Comparison of ENCODE assay signal across 19 mouse cellular contexts in the genomic region with DNA sequence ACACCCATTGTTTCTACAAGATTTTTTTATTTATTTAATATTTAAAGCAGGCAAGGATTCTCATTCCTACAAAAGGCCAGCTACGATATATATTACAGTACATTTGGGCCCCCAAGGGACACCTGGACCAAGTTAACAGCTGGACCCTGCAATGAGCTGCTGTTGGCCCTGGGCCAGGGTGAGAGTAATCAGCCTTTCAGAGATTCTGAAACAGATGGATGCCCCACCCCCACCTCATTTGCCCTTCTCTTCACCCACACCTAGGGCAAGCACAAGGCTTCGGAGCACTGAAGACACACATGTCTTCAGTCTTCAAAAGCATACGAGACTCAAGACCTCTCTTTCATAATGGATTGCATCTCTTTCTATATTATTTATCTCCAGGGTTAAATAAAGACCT.
DNase-seq lines count a peak whose midpoint lies in the region; ATAC-seq and TF ChIP-seq lines count a peak whose summit lies in the region.
"Had no signal": no experiment of that assay in that cellular context is flagged by ENCODE, and none has a peak within 500 bp of the region (broad histone marks: within the 10 kb centered on the region; RNA-seq: fewer than 3 reads in every experiment).

No protein-coding gene starts in this region.

- no peaks in the 10 kb centered on the region for H3K36me3 ChIP-seq in embryonic facial prominence, embryonic 11.5 days (replicated peaks; ENCODE audit: control insufficient read depth, insufficient read depth, low read depth, low read length)
- no peaks in the 10 kb centered on the region for H3K36me3 ChIP-seq in embryonic facial prominence, embryonic 10.5 days (replicated peaks)
- no peaks in the 10 kb centered on the region for H3K36me3 ChIP-seq in midbrain, embryonic 13.5 days
- no peaks in the 10 kb centered on the region for H3K36me3 ChIP-seq in midbrain, embryonic 15.5 days (replicated peaks)
- no peaks in the 10 kb centered on the region for H3K36me3 ChIP-seq in embryonic facial prominence, embryonic 12.5 days
- no peaks in the 10 kb centered on the region for H3K36me3 ChIP-seq in limb, embryonic 14.5 days (ENCODE audit: control insufficient read depth, insufficient read depth, low read length)
- H3K36me3 ChIP-seq: heart, embryonic 15.5 days; midbrain, embryonic 12.5 days had no signal

- H3K4me3 ChIP-seq in embryonic facial prominence, embryonic 11.5 days (ENCODE audit: low read depth, low read length): no peak overlapping the region
- H3K4me3 ChIP-seq in embryonic facial prominence, embryonic 10.5 days: no peak overlapping the region
- no peak overlapping the region for H3K4me3 ChIP-seq in midbrain, embryonic 13.5 days (replicated peaks)
- H3K4me3 ChIP-seq in midbrain, embryonic 15.5 days: no peak overlapping the region
- H3K4me3 ChIP-seq in embryonic facial prominence, embryonic 12.5 days: no peak overlapping the region
- no peak overlapping the region for H3K4me3 ChIP-seq in limb, embryonic 14.5 days (replicated peaks; ENCODE audit: low read length)
- H3K4me3 ChIP-seq: heart, embryonic 15.5 days; midbrain, embryonic 12.5 days had no signal

- TF ChIP-seq POLR2A in limb, embryonic 14.5 days (IDR thresholded peaks at IDR 0.05; ENCODE audit: borderline replicate concordance, extremely low read depth, insufficient read depth, insufficient read length): no peak

- no peaks in the 10 kb centered on the region for H3K27me3 ChIP-seq in embryonic facial prominence, embryonic 11.5 days (ENCODE audit: control insufficient read depth, insufficient read depth, low read length)
- H3K27me3 ChIP-seq in embryonic facial prominence, embryonic 10.5 days (replicated peaks; ENCODE audit: low read depth, poor library complexity, severe bottlenecking): no peaks in the 10 kb centered on the region
- no peaks in the 10 kb centered on the region for H3K27me3 ChIP-seq in midbrain, embryonic 13.5 days
- no peaks in the 10 kb centered on the region for H3K27me3 ChIP-seq in midbrain, embryonic 15.5 days (replicated peaks)
- H3K27me3 ChIP-seq in embryonic facial prominence, embryonic 12.5 days: no peaks in the 10 kb centered on the region
- H3K27me3 ChIP-seq in limb, embryonic 14.5 days (ENCODE audit: control insufficient read depth, insufficient read depth, low read length): no peaks in the 10 kb centered on the region
- H3K27me3 ChIP-seq: heart, embryonic 15.5 days; midbrain, embryonic 12.5 days had no signal

- no peak overlapping the region for H3K27ac ChIP-seq in embryonic facial prominence, embryonic 11.5 days (replicated peaks; ENCODE audit: low read depth, low read length)
- H3K27ac ChIP-seq in embryonic facial prominence, embryonic 10.5 days (replicated peaks): no peak overlapping the region
- H3K27ac ChIP-seq in midbrain, embryonic 13.5 days: 0 out of 2 replicates have a peak overlapping the region, but pooled peaks have one; percentile 25
- no peak overlapping the region for H3K27ac ChIP-seq in midbrain, embryonic 15.5 days
- no peak overlapping the region for H3K27ac ChIP-seq in embryonic facial prominence, embryonic 12.5 days
- no peak overlapping the region for H3K27ac ChIP-seq in limb, embryonic 14.5 days (replicated peaks; ENCODE audit: low read depth, low read length)
- H3K27ac ChIP-seq: heart, embryonic 15.5 days; kidney, postnatal 0 days; midbrain, embryonic 12.5 days had no signal

- H3K4me2 ChIP-seq in embryonic facial prominence, embryonic 11.5 days (ENCODE audit: low read depth, low read length): no peak overlapping the region
- no peak overlapping the region for H3K4me2 ChIP-seq in midbrain, embryonic 13.5 days (replicated peaks)
- no peak overlapping the region for H3K4me2 ChIP-seq in midbrain, embryonic 15.5 days
- no peak overlapping the region for H3K4me2 ChIP-seq in embryonic facial prominence, embryonic 12.5 days (replicated peaks)
- no peak overlapping the region for H3K4me2 ChIP-seq in limb, embryonic 14.5 days (replicated peaks; ENCODE audit: low read depth, low read length, severe bottlenecking)
- H3K4me2 ChIP-seq: heart, embryonic 15.5 days; midbrain, embryonic 12.5 days had no signal

- no peak overlapping the region for H3K9ac ChIP-seq in embryonic facial prominence, embryonic 11.5 days (replicated peaks; ENCODE audit: low read length)
- no peak overlapping the region for H3K9ac ChIP-seq in midbrain, embryonic 13.5 days (replicated peaks)
- H3K9ac ChIP-seq in midbrain, embryonic 15.5 days: no peak overlapping the region
- no peak overlapping the region for H3K9ac ChIP-seq in embryonic facial prominence, embryonic 12.5 days
- no peak overlapping the region for H3K9ac ChIP-seq in limb, embryonic 14.5 days (ENCODE audit: low read depth, low read length, severe bottlenecking)
- H3K9ac ChIP-seq: heart, embryonic 15.5 days; liver, postnatal 0 days; midbrain, embryonic 12.5 days had no signal

- 55% methylated on average over 3 of the region's 3 CpGs for WGBS in embryonic facial prominence, embryonic 11.5 days
- WGBS in embryonic facial prominence, embryonic 10.5 days: 70% methylated on average over 3 of the region's 3 CpGs
- 56% methylated on average over 3 of the region's 3 CpGs for WGBS in midbrain, embryonic 13.5 days
- 45% methylated on average over 3 of the region's 3 CpGs for WGBS in midbrain, embryonic 15.5 days
- WGBS in embryonic facial prominence, embryonic 12.5 days: 43% methylated on average over 3 of the region's 3 CpGs
- 15% methylated on average over 3 of the region's 3 CpGs for WGBS in limb, embryonic 14.5 days

- H3K4me1 ChIP-seq in embryonic facial prominence, embryonic 11.5 days (ENCODE audit: control insufficient read depth, insufficient read depth, low read length): no peaks in the 10 kb centered on the region
- peaks cover 17% of the 10 kb centered on the region for H3K4me1 ChIP-seq in embryonic facial prominence, embryonic 10.5 days
- H3K4me1 ChIP-seq in midbrain, embryonic 13.5 days (replicated peaks): peaks cover 6% of the 10 kb centered on the region
- H3K4me1 ChIP-seq in midbrain, embryonic 15.5 days: 0 out of 2 replicates have a peak, but pooled peaks cover 3% of the 10 kb centered on the region
- H3K4me1 ChIP-seq in embryonic facial prominence, embryonic 12.5 days: peaks cover 16% of the 10 kb centered on the region
- peaks cover 14% of the 10 kb centered on the region for H3K4me1 ChIP-seq in limb, embryonic 14.5 days (ENCODE audit: control insufficient read depth, insufficient read depth, low read length)
- H3K4me1 ChIP-seq: heart, embryonic 15.5 days had no signal

- no peaks in the 10 kb centered on the region for H3K9me3 ChIP-seq in embryonic facial prominence, embryonic 11.5 days (replicated peaks; ENCODE audit: control insufficient read depth, low read length)
- no peaks in the 10 kb centered on the region for H3K9me3 ChIP-seq in embryonic facial prominence, embryonic 10.5 days
- no peaks in the 10 kb centered on the region for H3K9me3 ChIP-seq in midbrain, embryonic 13.5 days
- H3K9me3 ChIP-seq in midbrain, embryonic 15.5 days: no peaks in the 10 kb centered on the region
- H3K9me3 ChIP-seq in embryonic facial prominence, embryonic 12.5 days: no peaks in the 10 kb centered on the region
- no peaks in the 10 kb centered on the region for H3K9me3 ChIP-seq in limb, embryonic 14.5 days (ENCODE audit: control insufficient read depth, low read length)
- H3K9me3 ChIP-seq: heart, embryonic 15.5 days; midbrain, embryonic 12.5 days had no signal

- DNase-seq in embryonic facial prominence, embryonic 11.5 days (ENCODE audit: low spot score): peak; percentile 12
- DNase-seq in embryonic facial prominence, embryonic 10.5 days (ENCODE audit: low spot score): no peak
- DNase-seq in limb, embryonic 14.5 days (ENCODE audit: low spot score): peak; percentile 19
- DNase-seq in urinary bladder, postnatal 10 days (ENCODE audit: low spot score): no peak
- DNase-seq: adrenal gland, adult 8-10 months; cerebellum, adult 18-20 months; gastrocnemius, postnatal 10 days; heart, adult 18-20 months; liver; liver, postnatal 0 days; right cerebral cortex, postnatal 25 days; thymus, postnatal 14 days had no signal

- no peak for ATAC-seq in embryonic facial prominence, embryonic 11.5 days (replicated peaks; ENCODE audit: insufficient number of reproducible peaks, low FRiP score, low TSS enrichment, low read depth)
- no peak for ATAC-seq in midbrain, embryonic 13.5 days
- ATAC-seq in midbrain, embryonic 15.5 days (replicated peaks): no peak
- 0 out of 2 replicates have a peak, but pooled peaks have one; percentile 60 for ATAC-seq in embryonic facial prominence, embryonic 12.5 days (ENCODE audit: insufficient number of reproducible peaks, insufficient read depth, low FRiP score, low TSS enrichment)
- ATAC-seq in limb, embryonic 14.5 days (ENCODE audit: low FRiP score, low read depth): no peak
- ATAC-seq: intestine, embryonic 16.5 days; liver, postnatal 0 days had no signal

Comparison
In these comparisons a context has a peak if more than half of its experiments do, and no peak if none do; other contexts are left out.
1. DNase-seq: peak in embryonic facial prominence, embryonic 11.5 days (single experiment) and limb, embryonic 14.5 days (single experiment); none in embryonic facial prominence, embryonic 10.5 days (single experiment) and urinary bladder, postnatal 10 days (single experiment).